Mouse (Mus musculus) midbrain, postnatal 0 days (tissue): ENCODE data around the gene Shb. TPM values are rescaled to one million over a fixed set of nuclear protein-coding genes. Genes with fewer than 3 reads are reported as not detected.

Experiments
- ATAC-seq: fragments of 200-750 bp; cut with Nextera tagmentation; 2 replicates; pipeline ENCODE4 v1.8.0; 2017; ENCODE audit warnings: moderate number of reproducible peaks, mild to moderate bottlenecking, moderate TSS enrichment, moderate library complexity; ENCODE audit not compliant: low FRiP score
- DNase-seq: peaks from one replicate; pipeline ENCODE4 v3.0.0-alpha.2; 2015; ENCODE audit warnings: low spot score
- H3K27ac ChIP-seq: fragments of 300-500 bp; sonication (generic); 2 replicates; pipeline ENCODE4 v1.5.1; 2014; ENCODE audit warnings: low read depth, mild to moderate bottlenecking, low read length, mixed read lengths
- H3K27me3 ChIP-seq: fragments of 300-500 bp; sonication (generic); 2 replicates; pipeline ENCODE4 v1.6.1; 2014; ENCODE audit warnings: low read length, control low read depth, mixed read lengths; ENCODE audit not compliant: insufficient read depth
- H3K36me3 ChIP-seq: fragments of 300-500 bp; sonication (generic); 2 replicates; pipeline ENCODE4 v1.6.1; 2014; ENCODE audit warnings: low read length, control low read depth, mixed read lengths; ENCODE audit not compliant: insufficient read depth
- H3K4me1 ChIP-seq: fragments of 300-500 bp; sonication (generic); 2 replicates; pipeline ENCODE4 v1.6.1; 2014; ENCODE audit warnings: mild to moderate bottlenecking, control low read depth, antibody characterized with exemption, low read length, mixed read lengths; ENCODE audit not compliant: insufficient read depth
- H3K4me2 ChIP-seq: fragments of 300-500 bp; sonication (generic); 2 replicates; pipeline ENCODE4 v1.6.1; 2014; ENCODE audit warnings: low read depth, mild to moderate bottlenecking, low read length, mixed read lengths; ENCODE audit not compliant: poor library complexity, severe bottlenecking
- H3K4me3 ChIP-seq: fragments of 300-500 bp; sonication (generic); 2 replicates; pipeline ENCODE4 v1.5.1; 2014; ENCODE audit warnings: low read depth, mild to moderate bottlenecking, low read length, moderate library complexity
- H3K9ac ChIP-seq: fragments of 300-500 bp; sonication (generic); replicated peaks from 2 replicates; pipeline ENCODE4 v1.6.1; 2014; ENCODE audit warnings: mild to moderate bottlenecking, low read length, moderate library complexity, mixed read lengths; ENCODE audit not compliant: poor library complexity, severe bottlenecking
- H3K9me3 ChIP-seq: fragments of 300-500 bp; sonication (generic); 2 replicates; pipeline ENCODE4 v1.6.1; 2016; ENCODE audit warnings: low read length, control low read depth
- CTCF ChIP-seq: IDR thresholded peaks from 2 replicates; pipeline ENCODE4 v1.5.1; 2016; ENCODE audit warnings: antibody characterized with exemption, mild to moderate bottlenecking
- WGBS: fragments of 180-500 bp; shearing (Covaris S2); extraction: QIAGEN DNeasy Blood & Tissue Kit; methylation state at CpG from one replicate; pipeline ENCODE4 v1.1.7; 2014; 5-methylcytosine and 5-hydroxymethylcytosine counted together
- polyA plus RNA-seq: library from polyadenylated mRNA; unstranded; fragments of >200 nt; fragmentation: Nextera tagmentation; extraction: Ambion mirVana; gene quantifications from 2 replicates; pipeline ENCODE4 v1.2.1, GENCODE M21; 2015
- total RNA-seq: library from RNA; depleted of rRNA; stranded (reverse); fragments of >200 nt; gene quantifications from 2 replicates; pipeline ENCODE4 v1.2.3, GENCODE M21; 2014

The Shb gene
- total and polyA plus RNA-seq, 2 experiments from 2014 or later: 5.8 to 21.9 TPM

GRCm38 (mm10) chr4:45459375-45459774 is 72.9 kb downstream of the Shb start:
- H3K36me3 ChIP-seq: no peaks in the 10 kb centered on the region
- no peaks in the 10 kb centered on the region for H3K27me3 ChIP-seq
- no peak overlapping the region for H3K27ac ChIP-seq
- H3K4me1 ChIP-seq: no peaks in the 10 kb centered on the region
- H3K9me3 ChIP-seq: no peaks in the 10 kb centered on the region
- no peak overlapping the region for H3K9ac ChIP-seq
- H3K4me3 ChIP-seq: no peak overlapping the region
- H3K4me2 ChIP-seq: no peak overlapping the region
- TF ChIP-seq CTCF: no peak
- no peak for DNase-seq
- no peak for ATAC-seq
- WGBS: 88% methylated on average over 9 of the region's 9 CpGs

- no peak overlapping the region for H3K4me2 ChIP-seq
- H3K9me3 ChIP-seq: no peaks in the 10 kb centered on the region
- H3K36me3 ChIP-seq: no peaks in the 10 kb centered on the region
- no peak overlapping the region for H3K4me3 ChIP-seq
- H3K4me1 ChIP-seq: no peaks in the 10 kb centered on the region
- TF ChIP-seq CTCF: no peak
- no peaks in the 10 kb centered on the region for H3K27me3 ChIP-seq
- DNase-seq (no peak), ATAC-seq (no peak)
- H3K27ac ChIP-seq: no peak overlapping the region
- H3K9ac ChIP-seq: no peak overlapping the region
- WGBS: 95% methylated on average over 2 of the region's 2 CpGs
These were observed 74.7 kb downstream of the Shb start for GRCm38 (mm10) chr4:45457543-45457942.

GRCm38 (mm10) chr4:45455001-45455400 is 77.3 kb downstream of the Shb start:
- H3K4me3 ChIP-seq: no peak overlapping the region
- no peaks in the 10 kb centered on the region for H3K27me3 ChIP-seq
- ATAC-seq: no peak
- 90% methylated on average over 4 of the region's 4 CpGs for WGBS
- no peak for DNase-seq
- no peaks in the 10 kb centered on the region for H3K36me3 ChIP-seq
- TF ChIP-seq CTCF: no peak
- H3K9ac ChIP-seq: no peak overlapping the region
- no peak overlapping the region for H3K4me2 ChIP-seq
- no peaks in the 10 kb centered on the region for H3K4me1 ChIP-seq
- H3K9me3 ChIP-seq: no peaks in the 10 kb centered on the region
- no peak overlapping the region for H3K27ac ChIP-seq

GRCm38 (mm10) chr4:45453271-45453851 is 78.9 kb downstream of the Shb start:
- WGBS: 75% methylated on average over 3 of the region's 3 CpGs
- TF ChIP-seq CTCF: no peak
- Histone ChIP-seq H3K4me2 (no peak overlapping the region), H3K27ac (no peak overlapping the region), H3K27me3 (no peaks in the 10 kb centered on the region), H3K4me1 (no peaks in the 10 kb centered on the region), H3K9ac (no peak overlapping the region), H3K36me3 (no peaks in the 10 kb centered on the region), H3K4me3 (no peak overlapping the region), H3K9me3 (no peaks in the 10 kb centered on the region)
- DNase-seq (no peak), ATAC-seq (no peak)

- Histone ChIP-seq H3K36me3 (no peaks in the 10 kb centered on the region), H3K4me3 (no peak overlapping the region), H3K27ac (no peak overlapping the region), H3K4me2 (no peak overlapping the region), H3K27me3 (no peaks in the 10 kb centered on the region), H3K9me3 (no peaks in the 10 kb centered on the region), H3K4me1 (no peaks in the 10 kb centered on the region), H3K9ac (no peak overlapping the region)
- 71% methylated on average over 7 of the region's 7 CpGs for WGBS
- TF ChIP-seq CTCF: no peak
- ATAC-seq (no peak), DNase-seq (no peak)
These were observed 79.6 kb downstream of the Shb start for GRCm38 (mm10) chr4:45452569-45453111.

GRCm38 (mm10) chr4:45449012-45449411 is 83.3 kb downstream of the Shb start:
- H3K9ac ChIP-seq: no peak overlapping the region
- no peaks in the 10 kb centered on the region for H3K4me1 ChIP-seq
- no peak for TF ChIP-seq CTCF
- no peaks in the 10 kb centered on the region for H3K27me3 ChIP-seq
- no peak overlapping the region for H3K27ac ChIP-seq
- 51% methylated on average over 5 of the region's 5 CpGs for WGBS
- H3K36me3 ChIP-seq: peaks cover 11% of the 10 kb centered on the region
- no peak overlapping the region for H3K4me2 ChIP-seq
- ATAC-seq: no peak
- H3K9me3 ChIP-seq: no peaks in the 10 kb centered on the region
- H3K4me3 ChIP-seq: no peak overlapping the region
- DNase-seq: no peak
